Mouse (Mus musculus) lung, adult 2 months (tissue): ENCODE measurements at regions not wholly inside any gene's neighbourhood (a gene's known extent, or its start where the extent isn't known, plus 50 kb on each side); places are given as distances from the start of the nearest gene placed in this dataset.

ENCODE experiments used
- CTCF ChIP-seq: fragments of 200-500 bp; IDR thresholded peaks from 2 replicates; pipeline ENCODE4 v1.5.1; 2011; ENCODE audit warnings: mild to moderate bottlenecking, low read length, control low read depth; ENCODE audit not compliant: insufficient read depth
- POLR2A ChIP-seq: fragments of 200-500 bp; IDR thresholded peaks from 2 replicates; pipeline ENCODE4 v1.6.1; 2011; ENCODE audit warnings: low read depth, mild to moderate bottlenecking, control low read depth, low read length, borderline replicate concordance; ENCODE audit errors: extremely low read depth

DNA sequence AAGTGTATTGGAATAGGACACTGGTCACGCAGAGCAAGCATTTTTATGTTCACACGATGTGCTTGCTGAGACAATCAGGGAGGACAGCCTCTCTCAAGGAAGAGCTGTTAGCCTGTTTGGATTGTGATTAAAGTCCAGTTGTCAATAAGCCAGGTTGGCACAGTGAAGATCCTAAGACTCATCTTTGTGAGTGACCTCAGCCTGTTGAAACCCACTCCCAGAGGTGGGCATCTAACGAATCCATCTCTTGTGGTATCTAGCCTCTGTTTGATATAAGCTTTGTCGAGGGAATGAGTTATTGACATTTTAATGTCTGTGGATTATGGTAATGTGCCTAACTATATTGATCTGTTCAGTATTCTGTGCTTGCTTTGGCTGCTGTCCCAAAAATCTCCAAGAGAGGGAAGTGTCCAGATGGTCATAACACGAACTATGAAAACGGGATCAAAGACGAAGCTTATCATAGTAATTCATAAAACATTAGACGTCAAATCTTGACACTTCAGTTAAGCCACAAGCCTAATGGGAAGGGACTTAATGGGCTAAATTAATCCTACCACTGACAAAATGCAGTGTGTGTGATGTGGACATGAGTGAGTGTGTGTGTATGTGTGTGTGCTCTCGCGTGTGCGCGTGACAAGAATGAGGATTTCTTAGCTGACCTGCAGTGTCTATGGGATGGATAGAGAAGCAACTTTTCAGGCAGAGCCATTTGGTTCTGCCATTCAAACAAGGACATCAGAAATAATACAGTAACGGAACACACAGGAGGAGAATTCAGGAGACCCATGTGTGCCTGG is 104.8 kb upstream of the Fer start:
- TF ChIP-seq CTCF (no peak), POLR2A (no peak)
